Mouse (Mus musculus) liver, adult (tissue): Measurements from ENCODE around the gene Kcnh1.

Experiments
- GATA4 ChIP-seq: IDR thresholded peaks from 2 replicates; pipeline ENCODE4 v1.6.1; 2014; ENCODE audit warnings: mild to moderate bottlenecking, low read length; ENCODE audit not compliant: insufficient replicate concordance

Gene Kcnh1

DNA sequence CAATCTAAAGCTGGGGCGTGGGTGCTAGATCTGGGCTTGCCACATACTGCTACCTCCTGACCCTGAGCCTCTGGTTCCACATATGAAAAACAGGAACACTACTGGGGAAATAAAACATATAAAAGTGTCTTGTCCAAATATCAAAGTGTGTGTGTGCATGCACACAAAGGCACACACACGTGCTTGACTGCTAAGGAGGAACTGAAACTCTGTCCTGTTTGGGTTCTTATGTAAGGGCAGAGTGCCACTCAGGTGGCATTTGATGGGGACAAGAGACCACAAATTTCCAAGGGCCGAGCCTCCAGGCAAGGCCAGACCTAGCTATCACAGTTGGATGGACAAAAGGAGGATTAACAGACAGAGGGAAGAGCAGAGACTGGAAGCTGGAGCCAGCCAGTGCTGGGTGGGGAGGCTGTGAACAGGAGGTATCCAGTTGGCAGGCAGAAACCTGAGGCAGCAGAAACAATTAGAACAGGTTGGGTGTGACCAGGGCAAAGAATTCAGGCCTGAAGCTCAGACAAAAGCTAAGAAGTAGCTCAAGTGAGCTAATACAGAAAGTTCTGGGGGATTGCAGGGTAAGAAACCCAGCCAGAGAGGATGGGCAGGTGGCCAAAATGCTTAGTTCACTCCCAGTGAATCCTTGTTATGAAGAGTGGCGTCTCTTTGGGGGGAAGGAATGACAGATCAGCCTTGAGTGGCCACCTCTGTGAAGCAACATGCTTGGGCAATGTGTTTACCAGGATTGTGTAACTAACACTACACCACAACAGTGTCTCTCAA is 259.2 kb downstream of the Kcnh1 start:
- no peak for TF ChIP-seq GATA4

DNA sequence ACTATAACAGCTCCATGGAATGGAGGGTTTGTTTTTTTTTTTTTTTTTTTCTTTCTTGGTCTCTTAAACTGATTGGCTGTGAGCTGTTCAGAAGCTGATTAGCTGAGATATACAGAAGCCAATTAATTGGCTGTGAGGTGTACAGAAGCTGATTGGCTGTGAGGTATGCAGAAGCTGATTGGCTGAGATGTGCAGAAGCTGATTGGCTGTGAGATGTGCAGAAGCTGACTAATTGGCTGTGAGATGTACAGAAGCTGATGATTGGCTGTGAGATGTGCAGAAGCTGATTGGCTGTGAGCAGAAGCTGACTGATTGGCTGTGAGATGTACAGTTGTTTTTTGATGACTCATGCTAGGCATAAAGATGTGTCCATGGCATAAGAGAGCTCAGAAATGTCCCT is 259.9 kb downstream of the Kcnh1 start:
- no peak for TF ChIP-seq GATA4

DNA sequence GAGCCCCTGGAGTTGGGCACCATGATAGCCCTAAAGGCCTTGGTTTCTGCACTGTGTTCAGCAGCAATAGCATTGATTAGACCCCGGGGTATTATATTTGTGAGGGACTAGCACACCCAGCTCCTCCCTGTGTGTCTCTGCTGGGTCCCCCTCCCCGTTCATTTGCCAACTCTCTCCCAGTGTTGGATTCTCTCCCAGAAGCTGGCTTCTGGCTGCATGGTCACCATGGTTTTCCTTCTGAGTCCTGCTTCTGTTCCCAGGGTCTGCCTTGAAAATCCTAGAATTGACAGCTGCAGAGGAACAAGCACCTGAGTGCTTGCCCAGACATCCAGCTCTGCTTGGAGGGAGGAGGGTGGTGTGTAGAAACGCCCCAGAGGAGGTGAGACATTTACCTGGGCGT is 261.1 kb downstream of the Kcnh1 start:
- no peak for TF ChIP-seq GATA4

- TF ChIP-seq GATA4 = no peak
Observed at GRCm38 (mm10) chr1:192454501-192454900, 263.9 kb downstream of the Kcnh1 start.

GRCm38 (mm10) chr1:192454981-192455380 is 264.4 kb downstream of the Kcnh1 start:
- no peak for TF ChIP-seq GATA4

GRCm38 (mm10) chr1:192457037-192457436 is 266.5 kb downstream of the Kcnh1 start:
- no peak for TF ChIP-seq GATA4

- TF ChIP-seq GATA4 = no peak
Observed at GRCm38 (mm10) chr1:192457526-192458206, 267.1 kb downstream of the Kcnh1 start.

DNA sequence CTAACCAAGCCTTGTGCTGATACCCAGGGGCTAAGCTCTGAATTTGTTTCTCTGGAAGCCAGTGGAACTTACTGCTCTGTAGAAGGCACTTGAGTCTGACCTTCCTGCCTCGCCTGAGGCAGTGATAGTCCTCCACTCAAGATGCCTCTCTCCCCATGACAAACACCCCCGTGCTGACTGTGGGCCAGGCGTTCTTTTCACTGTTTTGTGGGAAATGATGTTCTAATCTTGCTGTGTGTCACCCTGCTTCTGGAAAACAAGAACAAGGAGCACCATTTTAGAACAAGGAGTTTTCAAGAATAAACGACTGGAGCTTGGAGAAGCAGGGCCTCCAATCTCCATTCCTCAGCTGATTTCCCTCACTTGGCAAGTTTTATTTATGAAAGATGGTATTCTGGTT is 273.2 kb downstream of the Kcnh1 start:
- no peak for TF ChIP-seq GATA4

- TF ChIP-seq GATA4 = no peak
Observed at GRCm38 (mm10) chr1:192472366-192472765, 281.8 kb downstream of the Kcnh1 start.

DNA sequence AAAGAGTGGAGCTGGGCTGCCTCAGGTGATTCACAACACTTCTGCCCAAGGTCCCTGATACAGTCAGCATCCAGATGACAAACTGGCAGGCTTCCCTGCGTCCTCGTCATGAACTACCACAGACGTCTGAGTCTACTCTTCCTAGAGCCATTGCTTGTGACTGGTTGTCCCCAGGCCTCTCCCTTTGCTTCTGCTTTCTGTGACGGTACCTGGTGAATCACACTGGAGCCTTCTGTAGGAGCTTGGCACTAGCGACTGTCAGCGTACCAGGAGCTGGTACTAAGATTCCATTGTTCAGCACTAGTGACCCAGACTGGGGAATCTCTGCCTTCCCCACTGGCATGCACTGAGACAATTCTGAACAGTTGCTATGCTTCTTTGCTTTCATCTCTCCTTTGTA is 282.6 kb downstream of the Kcnh1 start:
- no peak for TF ChIP-seq GATA4

DNA sequence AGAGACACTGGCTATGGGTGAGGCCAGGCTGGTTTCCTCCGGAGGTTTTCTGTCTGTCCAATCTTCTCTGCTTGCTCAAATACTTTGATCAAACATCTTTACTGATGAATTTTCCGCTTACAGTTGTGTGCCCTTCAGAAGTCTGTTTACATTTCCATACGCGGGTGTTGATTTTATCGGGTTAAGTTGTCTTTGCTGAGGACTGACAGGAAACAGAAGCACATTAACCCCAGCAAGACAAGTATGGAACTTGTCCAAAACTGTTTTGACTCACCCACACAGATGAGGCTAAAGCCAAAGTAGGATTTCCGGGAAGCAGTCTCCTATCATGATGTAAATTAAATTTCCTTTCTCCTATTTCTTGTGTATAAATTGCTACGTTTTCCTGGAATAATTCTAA is 286.1 kb downstream of the Kcnh1 start:
- TF ChIP-seq GATA4 = no peak

GRCm38 (mm10) chr1:192477556-192477955 is 287.0 kb downstream of the Kcnh1 start:
- TF ChIP-seq GATA4 = no peak

GRCm38 (mm10) chr1:192478176-192478575 is 287.6 kb downstream of the Kcnh1 start:
- TF ChIP-seq GATA4 = no peak

GRCm38 (mm10) chr1:192480072-192480784 is 289.7 kb downstream of the Kcnh1 start:
- TF ChIP-seq GATA4 = no peak

GRCm38 (mm10) chr1:192481446-192481845 is 290.9 kb downstream of the Kcnh1 start:
- no peak for TF ChIP-seq GATA4

GRCm38 (mm10) chr1:192485030-192485429 is 294.5 kb downstream of the Kcnh1 start:
- no peak for TF ChIP-seq GATA4
